Mouse (Mus musculus) WW6 (cell line): Measurements from ENCODE around the gene Fyco1.
"Not testable (repeated sequence)": the region's sequence is repeated elsewhere in the genome, so short reads cannot be mapped to it uniquely, and the experiment has no call there.

Experiments
- DNase-seq: peaks from one replicate; pipeline ENCODE4 v3.0.0-alpha.2; 2013; ENCODE audit warnings: low read depth, low spot score

The Fyco1 gene

GRCm38 (mm10) chr9:123815444-123815843 lies 36.3 kb downstream of the Fyco1 start:
- DNase-seq: no peak

GRCm38 (mm10) chr9:123814821-123815220 lies 36.9 kb downstream of the Fyco1 start:
- DNase-seq: no peak

- DNase-seq: no peak
These were observed 37.4 kb downstream of the Fyco1 start for GRCm38 (mm10) chr9:123814326-123814725.

- no peak for DNase-seq
These were observed 39.9 kb downstream of the Fyco1 start for GRCm38 (mm10) chr9:123811831-123812230.

GRCm38 (mm10) chr9:123808583-123808982 lies 43.1 kb downstream of the Fyco1 start:
- DNase-seq: no peak

GRCm38 (mm10) chr9:123806267-123806666 lies 45.4 kb downstream of the Fyco1 start, which contains the start of gene Cxcr6:
TSS of gene Cxcr6 (plus strand) at chr9:123806475.
- DNase-seq: no peak

GRCm38 (mm10) chr9:123805241-123805640 lies 46.5 kb downstream of the Fyco1 start:
- no peak for DNase-seq

- DNase-seq: no peak
These were observed 48.8 kb downstream of the Fyco1 start for GRCm38 (mm10) chr9:123802896-123803295.

GRCm38 (mm10) chr9:123802421-123802820 lies 49.3 kb downstream of the Fyco1 start:
- DNase-seq: no peak

- DNase-seq: no peak
These were observed 50.2 kb downstream of the Fyco1 start for GRCm38 (mm10) chr9:123801527-123801926.

- DNase-seq: no peak
These were observed 55.5 kb downstream of the Fyco1 start for GRCm38 (mm10) chr9:123796174-123796573.

GRCm38 (mm10) chr9:123788855-123789529 lies 62.7 kb downstream of the Fyco1 start:
- DNase-seq: no peak

GRCm38 (mm10) chr9:123773299-123773698 lies 78.4 kb downstream of the Fyco1 start:
- DNase-seq: not testable (repeated sequence)

GRCm38 (mm10) chr9:123769532-123769931 lies 82.2 kb downstream of the Fyco1 start:
- no peak for DNase-seq

GRCm38 (mm10) chr9:123768443-123768842 lies 83.3 kb downstream of the Fyco1 start:
- DNase-seq: no peak

- no peak for DNase-seq
These were observed 84.7 kb downstream of the Fyco1 start for GRCm38 (mm10) chr9:123766996-123767395.

GRCm38 (mm10) chr9:123763771-123764170 lies 87.9 kb downstream of the Fyco1 start:
- DNase-seq: no peak

- DNase-seq: no peak
These were observed 88.8 kb downstream of the Fyco1 start for GRCm38 (mm10) chr9:123762886-123763285.

- DNase-seq: no peak
These were observed 90.9 kb downstream of the Fyco1 start for GRCm38 (mm10) chr9:123760806-123761205.

- no peak for DNase-seq
These were observed 93.1 kb downstream of the Fyco1 start for GRCm38 (mm10) chr9:123758645-123759044.

GRCm38 (mm10) chr9:123758156-123758555 lies 93.5 kb downstream of the Fyco1 start:
- DNase-seq: no peak

GRCm38 (mm10) chr9:123757326-123757725 lies 94.4 kb downstream of the Fyco1 start:
- no peak for DNase-seq

GRCm38 (mm10) chr9:123756752-123757151 lies 94.9 kb downstream of the Fyco1 start:
- DNase-seq: no peak

- DNase-seq: no peak
These were observed 97.4 kb downstream of the Fyco1 start for GRCm38 (mm10) chr9:123754333-123754732.
